Mouse (Mus musculus): ENCODE measurements around the gene Plekhm1.
"Not testable (repeated sequence)": the region's sequence is repeated elsewhere in the genome, so short reads cannot be mapped to it uniquely, and the experiment has no call there.

The Plekhm1 gene

DNA sequence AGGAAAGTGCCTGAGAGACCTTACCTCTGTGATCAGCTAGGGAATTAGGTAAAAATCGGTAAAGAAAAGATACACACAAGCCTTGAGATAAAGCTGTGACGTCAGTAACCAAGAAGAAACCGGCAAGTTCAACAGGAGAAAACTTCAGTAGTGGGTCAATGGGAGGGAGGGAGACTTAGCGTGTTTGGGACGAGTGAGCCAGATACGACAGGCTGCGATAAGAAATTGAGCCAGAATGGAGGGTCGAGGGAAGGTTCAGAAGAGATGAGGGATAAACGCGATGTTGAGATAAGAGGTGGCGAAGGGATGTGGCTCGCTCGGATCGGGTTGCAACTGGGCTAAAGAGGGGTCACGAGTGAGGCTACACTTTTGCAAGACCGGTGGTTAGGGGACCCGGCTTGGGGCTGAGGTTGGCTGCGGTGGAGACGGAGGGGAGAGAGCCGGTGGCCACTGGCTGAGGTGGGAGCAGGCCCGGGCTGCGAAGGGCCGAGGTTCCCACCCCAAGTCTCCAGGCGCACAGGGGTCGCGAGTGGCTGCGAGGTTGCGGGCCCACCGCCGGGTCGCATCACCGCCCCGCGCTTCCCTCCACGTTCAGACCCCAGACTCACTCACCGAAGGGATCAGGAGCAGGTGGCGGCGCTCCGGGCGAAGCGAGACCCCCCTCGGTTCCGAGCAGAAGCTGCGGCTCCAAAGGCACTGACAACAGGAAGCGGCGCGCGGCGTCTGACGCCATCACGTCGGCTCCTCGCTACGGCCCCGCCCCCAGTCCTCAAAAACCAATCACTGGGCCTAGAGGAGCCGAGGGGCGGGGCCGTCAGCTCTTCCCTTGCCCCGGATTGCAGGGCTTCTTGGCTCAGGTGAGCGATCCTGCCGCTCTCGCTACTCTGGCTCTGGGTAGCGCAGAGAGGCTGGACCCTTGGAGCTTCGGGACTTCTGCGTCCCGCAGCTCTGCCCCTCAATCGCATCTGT is at the start of gene Plekhm1:
Gene Plekhm1 (minus strand): TSS at position 707 of the 969 bp plus-strand sequence.
- peak; percentile 85 for DNase-seq (ENCODE audit: low spot score)

DNA sequence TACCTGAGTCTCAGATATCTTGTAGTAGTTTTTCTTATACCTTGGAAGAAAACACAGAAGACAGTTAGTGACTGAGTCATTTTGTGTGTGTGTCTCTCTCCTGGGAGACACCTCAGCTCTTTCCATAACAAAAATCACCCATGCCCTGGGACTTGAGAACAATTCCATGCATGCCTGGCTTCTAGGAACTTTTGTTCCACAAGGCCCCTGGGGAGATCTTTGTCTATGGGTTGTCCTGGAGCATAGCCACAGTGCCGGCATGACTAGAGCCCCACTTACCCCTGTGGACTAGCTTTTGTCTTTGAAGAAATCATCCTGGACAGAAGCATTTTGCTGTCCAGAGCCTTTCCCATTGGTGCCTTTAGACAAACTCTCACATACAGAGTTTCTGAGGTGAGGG is 38.6 kb upstream of the Plekhm1 start:
- not testable (repeated sequence) for DNase-seq (ENCODE audit: low spot score)

DNA sequence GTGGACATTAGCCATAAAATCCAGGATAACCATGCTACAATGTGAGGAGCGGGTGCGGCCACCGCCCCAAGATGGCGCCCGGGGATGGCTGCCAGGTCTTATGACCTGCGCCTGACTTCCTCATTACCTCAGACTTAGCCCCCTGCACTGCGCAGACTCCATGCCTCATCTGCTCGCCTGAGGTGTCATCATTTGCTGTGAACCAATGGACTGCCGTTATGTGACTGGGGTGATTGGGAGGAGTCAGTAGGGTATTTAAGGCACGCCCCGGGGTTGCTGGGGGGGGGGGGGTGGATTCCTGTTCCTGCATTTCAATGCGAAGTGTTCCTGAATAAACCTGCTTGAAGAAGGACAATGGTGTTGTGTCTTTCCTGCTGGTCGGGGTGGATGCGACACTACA is 37.2 kb upstream of the Plekhm1 start:
- DNase-seq (ENCODE audit: low spot score), result not testable (repeated sequence)

DNA sequence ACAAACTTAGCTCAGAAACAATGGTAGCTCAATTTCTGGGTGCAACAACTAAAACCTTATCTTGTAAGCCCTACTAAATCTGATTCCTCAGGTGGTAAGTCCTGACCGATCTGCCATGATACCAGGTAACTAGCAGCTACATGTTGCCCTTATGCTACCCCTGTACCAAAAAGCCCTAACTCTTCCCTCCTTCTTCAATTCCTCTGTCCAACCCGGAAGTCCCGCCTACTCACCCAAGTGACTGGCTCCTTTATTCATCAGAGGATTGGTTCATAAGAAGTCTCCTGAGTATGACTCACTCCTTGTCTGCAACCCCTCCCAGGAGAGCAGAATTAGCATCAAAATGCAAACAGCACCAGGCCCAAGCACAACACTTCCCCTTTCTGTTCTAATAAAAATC is 31.2 kb upstream of the Plekhm1 start:
- DNase-seq (ENCODE audit: low spot score), result no peak

DNA sequence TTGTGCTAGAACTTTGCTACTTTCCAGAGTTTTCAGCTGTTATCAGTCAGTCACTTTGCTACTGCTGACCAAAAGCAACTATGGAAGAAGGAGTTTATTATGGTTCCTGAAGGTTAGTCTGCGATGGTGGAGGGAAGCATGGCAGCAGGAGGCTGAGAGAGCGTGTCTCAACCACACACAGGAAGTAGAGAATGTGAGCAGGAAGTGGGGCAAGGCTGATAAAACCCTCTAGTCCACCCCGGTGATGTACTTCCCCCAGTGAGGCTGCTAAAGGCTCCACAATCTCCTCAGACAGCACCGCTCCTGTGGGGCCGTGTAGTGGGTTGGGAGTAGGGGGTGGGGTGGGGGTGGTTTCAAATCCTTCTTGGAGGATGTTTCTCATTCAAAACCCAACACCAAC is 23.8 kb upstream of the Plekhm1 start:
- DNase-seq (ENCODE audit: low spot score), result no peak

DNA sequence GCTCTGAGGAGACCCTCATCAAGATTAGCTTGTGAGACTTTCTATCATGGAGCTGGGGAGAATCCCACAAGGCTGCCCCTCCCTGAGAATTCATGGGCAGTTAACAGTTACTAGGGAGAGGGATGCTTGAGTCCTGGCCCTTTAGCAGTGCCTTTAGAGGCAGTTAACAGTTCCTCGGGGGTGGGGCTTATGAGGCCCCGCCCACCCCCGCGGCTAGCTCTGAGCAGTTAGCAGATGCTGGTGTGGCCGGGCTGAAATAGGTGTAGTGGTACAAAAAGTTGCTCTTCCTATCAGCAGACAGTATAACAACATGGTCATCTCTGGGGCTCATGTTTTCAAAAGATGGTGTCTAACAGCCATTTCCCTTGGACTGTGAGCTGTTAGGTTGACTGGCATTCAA is 12.5 kb upstream of the Plekhm1 start:
- no peak for DNase-seq (ENCODE audit: low spot score)

DNA sequence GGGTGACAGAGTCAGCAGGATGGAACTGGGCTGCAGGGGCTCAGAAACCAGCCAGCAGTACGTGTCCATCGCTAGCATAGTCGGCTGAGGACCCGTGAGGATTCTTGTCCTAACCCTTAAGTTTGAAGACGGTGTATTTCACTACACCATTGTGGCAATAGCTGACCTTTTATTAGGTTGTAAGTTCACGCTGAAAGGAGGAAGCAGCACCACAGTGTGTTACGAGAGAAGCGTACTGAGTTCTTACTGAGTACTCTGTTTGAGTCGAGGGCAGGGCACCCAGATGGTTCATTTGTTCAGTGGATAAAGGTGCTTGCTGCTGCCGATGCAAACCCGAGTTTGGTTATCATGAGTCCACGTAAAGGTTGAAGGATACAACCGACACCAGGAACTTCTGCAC is 7.2 kb upstream of the Plekhm1 start:
- DNase-seq (ENCODE audit: low spot score), result no peak

DNA sequence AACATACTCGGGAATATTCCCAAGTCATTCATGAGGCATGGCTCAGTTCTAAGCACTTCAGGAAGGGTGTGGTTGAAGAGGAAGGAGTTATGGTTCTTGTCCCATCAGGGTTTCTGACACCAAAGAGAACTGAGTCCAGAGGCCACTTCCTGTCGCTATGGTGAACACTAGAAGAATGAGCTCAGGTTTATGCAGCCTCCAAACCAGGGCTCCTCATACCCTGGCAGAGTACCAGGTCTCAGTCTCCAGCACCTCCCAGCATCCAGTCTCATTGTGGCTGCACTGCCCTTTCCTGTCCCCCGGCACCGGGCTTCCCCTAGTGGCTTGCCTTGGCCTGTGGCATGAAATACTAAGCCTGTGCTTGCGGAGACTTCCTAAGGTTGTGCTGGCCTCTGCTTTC is 6.7 kb upstream of the Plekhm1 start:
- DNase-seq (ENCODE audit: low spot score), result no peak

DNA sequence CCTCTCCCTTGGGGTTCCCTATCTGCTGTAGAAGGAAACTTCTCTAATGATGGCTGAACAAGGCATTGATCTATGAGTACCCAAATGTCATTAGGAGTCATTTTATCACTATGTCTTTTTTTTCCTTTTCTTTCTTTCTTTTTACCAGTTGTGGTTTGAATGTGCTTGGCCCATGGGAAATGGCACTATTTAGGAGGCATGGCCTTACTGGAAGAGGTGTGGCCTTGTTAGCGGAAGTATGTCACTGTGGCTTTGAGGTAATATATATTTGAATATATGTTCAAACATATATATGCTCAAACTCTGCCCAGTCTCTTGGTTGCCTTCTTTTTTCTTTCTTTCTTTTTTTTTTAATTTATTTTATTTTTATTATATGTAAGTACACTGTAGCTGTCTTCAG is 1.0 kb upstream of the Plekhm1 start:
- DNase-seq (ENCODE audit: low spot score), result no peak

DNA sequence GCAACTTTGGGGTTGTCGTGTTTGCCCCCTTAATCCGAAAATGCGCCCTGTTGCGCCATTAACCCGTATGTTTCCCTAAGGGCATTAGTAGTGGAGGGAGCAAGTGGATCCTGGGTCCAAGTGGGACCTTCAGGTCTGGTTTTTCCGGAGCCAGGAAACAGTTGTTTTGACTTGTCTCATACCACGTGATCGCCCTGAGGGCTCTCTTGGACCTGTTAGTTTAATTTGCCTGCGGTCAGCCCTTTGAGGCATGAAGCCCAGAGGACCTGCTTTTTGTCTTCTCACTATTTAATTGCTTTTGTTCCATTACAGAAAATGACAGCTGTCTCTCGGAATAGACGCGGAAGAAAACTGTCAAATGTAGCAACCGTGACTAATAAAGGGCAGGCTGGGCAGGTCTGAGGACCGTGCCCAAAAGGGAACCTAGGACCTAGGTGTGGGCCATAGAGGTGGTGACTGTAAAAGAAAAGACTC is 500 bp upstream of the Plekhm1 start:
- no peak for DNase-seq (ENCODE audit: low spot score)

DNA sequence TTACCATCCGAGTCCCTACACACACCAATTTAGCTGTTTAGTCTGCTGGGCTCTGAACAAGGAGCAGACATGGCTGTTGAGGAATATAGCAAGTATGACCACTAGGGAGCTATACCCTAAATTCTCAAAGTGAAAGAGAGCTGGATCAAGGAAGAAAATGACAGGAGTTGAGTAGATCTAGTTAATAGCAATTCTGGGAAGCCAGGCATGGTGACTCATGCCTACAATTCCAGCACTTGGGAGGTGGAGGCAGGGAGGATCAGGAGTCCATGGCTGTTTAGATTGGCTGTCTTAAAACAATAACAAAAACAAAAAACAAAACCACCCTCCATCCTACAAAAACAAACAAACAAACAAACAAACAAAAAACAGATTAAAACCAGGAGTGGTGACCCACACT is 1.2 kb downstream of the Plekhm1 start:
- DNase-seq (ENCODE audit: low spot score), result no peak

DNA sequence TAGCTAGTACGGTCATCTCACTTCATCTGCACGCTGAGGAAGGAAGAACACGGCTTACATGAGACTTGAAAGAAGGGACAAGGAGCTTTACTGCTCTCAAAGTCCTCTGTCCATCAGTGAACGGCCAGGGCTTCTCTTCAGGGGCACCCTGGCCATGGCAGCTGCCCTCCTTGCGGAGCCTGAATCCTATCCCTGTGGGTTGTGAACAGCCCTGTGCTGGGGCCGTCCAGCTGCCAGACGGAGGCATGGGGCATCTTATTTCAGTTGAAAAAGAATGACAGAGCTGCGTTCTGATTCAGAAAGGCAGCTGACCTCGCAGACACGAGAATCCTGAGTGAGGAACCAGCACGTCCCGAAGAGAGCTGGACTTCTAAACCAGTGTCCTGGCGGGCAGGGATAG is 3.6 kb downstream of the Plekhm1 start:
- DNase-seq (ENCODE audit: low spot score), result no peak

DNA sequence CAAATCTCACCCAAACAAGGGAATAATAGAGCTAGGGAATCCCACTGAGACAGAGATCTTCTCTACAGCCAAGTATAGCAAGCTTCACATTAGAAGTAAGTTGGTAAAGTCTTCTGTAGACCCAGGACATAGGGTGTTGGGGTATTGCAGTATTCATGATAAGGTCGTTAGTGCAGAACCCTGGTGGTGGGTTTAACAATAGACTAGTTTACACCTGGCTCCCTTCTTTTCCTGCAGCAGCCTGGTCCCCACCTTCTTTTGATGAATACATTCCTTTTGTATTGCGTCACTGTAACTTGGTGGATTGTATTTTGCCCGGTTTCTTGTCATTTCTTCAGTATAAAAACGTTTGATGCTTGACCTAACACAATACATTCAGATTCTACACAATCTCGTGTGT is 5.4 kb downstream of the Plekhm1 start:
- not testable (repeated sequence) for DNase-seq (ENCODE audit: low spot score)

DNA sequence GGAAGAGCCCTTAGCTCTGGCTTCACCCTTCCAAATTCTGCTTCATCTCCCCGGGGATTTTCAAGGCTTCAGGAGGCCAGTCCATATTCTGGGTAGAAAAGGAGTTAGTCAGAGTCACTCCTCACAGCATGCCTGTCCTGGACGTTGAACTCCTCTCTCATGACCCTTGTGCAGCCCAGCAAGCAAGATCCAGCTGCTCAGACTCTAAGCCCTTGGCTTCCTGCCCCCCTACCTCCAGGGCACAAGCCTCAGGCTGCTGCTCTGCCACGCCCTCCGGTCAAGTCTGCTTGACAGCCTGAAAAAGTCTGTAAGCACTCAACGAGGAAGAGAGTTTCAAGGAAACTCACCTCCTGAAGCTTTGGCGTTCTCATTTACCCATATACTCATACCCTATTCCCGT is 5.9 kb downstream of the Plekhm1 start:
- no peak for DNase-seq (ENCODE audit: low spot score)

DNA sequence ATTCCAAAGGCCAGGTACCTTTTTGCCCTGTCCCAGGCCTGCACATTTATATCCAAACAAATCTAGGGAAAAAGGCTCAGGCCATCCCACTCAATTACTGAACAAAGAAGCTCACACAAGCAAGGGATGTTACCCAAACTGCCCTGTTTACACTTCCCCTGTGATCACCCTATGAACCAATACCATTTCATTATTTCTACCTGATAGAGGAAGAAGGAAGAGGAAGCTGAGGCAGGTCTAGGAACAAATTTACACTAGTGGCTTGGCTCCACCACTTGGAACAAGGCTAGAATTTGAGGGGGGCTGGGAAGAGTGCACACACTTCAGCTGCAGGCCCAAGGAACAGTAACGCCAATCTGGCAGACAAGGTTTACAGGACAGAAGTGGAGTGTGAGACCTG is 6.7 kb downstream of the Plekhm1 start:
- no peak for DNase-seq (ENCODE audit: low spot score)

DNA sequence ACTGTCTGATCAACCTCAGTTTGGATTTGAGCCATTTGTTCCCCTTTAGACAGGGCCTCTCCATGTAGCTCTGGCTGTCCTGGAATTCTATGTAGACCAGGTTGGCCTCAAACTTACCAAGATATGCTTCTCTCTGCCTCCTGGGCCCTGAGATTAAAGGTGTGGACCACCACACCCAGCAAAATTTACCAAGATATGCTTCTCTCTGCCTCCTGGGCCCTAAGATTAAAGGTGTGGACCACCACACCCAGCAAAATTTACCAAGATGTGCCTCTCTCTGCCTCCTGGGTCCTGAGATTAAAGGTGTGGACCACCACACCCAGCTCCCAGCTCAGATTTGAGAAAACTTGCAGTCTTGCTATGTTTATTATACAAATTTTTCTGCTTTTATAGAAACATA is 7.9 kb downstream of the Plekhm1 start:
- DNase-seq (ENCODE audit: low spot score), result no peak

DNA sequence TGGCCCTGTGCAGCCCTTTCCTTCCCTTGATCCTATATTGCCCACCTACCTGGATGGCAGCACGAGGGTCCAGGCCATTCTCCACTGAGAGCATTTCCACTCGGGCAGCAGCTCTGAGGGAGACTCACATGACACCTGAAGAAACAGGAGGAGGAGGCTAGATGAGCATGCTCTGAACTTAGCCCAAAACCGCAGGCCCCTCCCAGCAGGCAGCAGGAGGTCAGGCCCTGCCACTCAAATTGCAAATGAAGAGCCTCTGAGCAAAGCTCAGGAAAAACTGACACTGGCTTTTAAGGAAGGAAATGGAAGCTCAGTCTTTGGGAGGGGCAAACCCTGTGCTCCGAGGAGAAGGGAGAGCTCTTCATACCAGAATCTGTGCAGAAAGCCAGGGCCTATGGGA is 8.7 kb downstream of the Plekhm1 start:
- no peak for DNase-seq (ENCODE audit: low spot score)

DNA sequence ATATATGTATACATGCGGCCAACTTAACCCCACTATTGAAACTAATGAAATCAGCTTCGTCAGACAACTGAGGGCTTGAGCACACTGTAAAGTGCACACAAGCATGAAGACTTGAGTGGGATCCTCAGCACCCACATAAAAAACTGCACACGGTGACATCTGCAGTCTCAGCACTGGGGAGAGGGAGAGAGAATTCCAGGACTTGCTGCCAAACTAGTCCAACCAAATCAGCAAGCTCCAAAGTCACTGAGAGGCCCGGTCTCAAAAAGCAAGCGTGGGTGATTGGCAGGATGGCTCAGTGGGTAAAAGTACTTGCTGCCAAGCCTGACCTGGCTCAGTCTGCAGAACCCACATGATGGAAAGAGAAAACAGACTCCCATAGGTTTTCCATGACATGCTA is 9.7 kb downstream of the Plekhm1 start:
- DNase-seq (ENCODE audit: low spot score), result no peak

DNA sequence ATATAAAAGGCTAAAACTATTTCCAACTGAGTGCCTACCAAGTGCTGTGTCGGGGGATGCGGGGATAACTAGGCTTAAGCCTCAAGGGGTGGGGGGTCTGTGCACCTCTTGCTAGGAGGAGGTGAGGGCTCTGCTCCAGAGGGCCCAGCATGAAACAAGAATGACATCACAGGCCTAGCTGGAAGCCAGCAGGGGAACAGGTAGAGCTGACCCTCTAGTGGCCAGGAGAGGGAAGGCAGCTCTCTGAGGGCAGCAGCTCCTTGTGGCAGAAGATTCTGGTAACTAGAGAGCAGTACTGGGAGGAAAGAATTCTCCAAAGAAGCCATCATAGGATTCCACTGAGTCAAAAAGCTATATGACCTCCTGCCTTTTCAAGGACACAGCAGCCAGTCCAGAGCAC is 10.3 kb downstream of the Plekhm1 start:
- no peak for DNase-seq (ENCODE audit: low spot score)

DNA sequence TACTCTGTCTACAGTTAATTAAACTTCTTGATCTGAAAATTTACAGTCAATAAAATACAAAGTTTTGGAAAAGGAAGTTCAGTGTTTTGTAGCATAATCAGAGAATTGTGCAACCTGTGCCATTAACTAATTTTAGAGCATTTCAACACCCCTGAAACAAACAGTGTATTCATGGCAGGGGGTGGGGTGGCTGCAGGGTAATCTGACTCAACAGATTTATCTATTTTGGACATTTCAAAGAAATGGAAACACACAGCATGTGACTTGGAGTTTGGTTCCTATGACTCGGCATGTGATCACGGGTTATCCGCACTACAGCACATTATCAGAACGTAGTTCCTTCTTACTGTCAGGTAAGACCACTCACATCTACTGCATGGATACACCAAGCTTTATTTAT is 12.5 kb downstream of the Plekhm1 start:
- no peak for DNase-seq (ENCODE audit: low spot score)

DNA sequence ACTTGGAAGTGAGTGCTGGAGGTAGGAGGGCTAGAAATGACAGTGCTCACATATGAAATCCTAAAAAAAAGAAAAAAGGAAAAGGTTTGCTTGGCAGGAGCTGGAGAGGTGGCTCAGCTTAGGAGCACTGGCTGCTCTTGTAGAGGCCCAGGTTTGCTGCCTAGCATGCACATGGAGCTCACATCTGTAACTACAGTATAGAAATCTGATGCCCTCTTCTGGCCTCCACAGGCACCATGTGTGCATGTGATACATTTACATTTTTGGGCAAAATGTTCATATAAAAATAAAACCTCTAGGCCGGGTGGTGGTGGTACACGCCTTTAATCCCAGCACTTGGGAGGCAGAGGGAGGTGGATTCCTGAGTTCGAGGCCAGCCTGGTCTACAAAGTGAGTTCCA is 13.4 kb downstream of the Plekhm1 start:
- DNase-seq (ENCODE audit: low spot score), result no peak

DNA sequence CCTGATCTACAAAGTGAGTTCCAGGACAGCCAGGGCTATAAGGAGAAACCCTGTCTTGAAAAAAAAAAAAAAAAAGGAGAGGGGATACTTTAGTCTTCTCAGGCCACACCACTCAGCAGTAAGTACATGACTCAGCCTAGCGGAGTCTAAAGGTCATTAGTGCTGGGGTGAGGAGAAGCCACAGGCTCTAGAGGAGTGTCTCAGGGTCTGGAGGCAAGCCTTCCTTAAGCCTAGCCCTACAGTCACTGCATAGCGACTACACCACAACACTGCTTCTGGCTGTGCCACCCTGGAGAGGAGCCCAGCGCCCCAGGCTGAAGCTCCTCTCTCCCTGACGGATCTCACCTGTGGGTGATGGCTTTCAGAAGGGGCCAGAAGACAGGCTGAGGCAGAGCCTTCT is 15.8 kb downstream of the Plekhm1 start:
- DNase-seq (ENCODE audit: low spot score), result no peak

DNA sequence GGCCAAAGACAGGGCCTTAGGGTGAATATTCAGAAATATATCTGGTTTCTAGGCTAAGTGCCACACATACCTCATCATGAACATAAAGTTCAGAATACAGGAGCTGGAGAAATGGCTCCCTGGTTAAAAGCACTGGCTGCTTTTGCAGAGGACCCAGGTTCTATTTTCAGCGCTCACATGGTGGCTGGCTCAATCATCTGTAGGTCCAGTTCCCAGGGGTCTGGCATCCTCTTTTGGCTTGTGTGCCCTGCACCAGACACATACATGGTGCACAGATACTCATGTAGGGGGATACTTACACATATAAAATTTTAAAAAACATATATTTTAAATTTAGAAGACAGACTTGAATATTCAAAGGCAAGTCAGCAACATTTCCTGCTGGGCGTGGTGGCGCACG is 16.3 kb downstream of the Plekhm1 start:
- DNase-seq (ENCODE audit: low spot score), result no peak

DNA sequence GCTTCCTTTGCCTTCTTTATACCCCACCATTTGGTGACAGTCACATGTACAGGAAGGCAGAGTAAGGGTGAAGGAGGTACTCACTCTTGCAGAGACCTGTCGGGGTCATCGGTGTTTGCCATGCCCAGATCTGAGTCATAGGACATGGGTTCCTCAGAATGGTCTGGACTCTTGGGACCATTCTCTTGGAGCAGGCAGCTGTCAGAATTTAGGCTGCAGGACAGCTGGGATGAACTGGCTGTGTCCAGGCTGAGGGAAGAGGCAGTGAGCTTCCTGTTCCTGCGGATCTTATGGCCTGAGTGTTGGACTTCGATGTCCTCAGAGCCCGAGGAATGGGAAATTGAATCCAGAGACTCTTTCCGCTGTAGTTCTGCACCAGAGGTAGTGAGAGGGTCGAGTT is 17.9 kb downstream of the Plekhm1 start:
- DNase-seq (ENCODE audit: low spot score), result no peak

Measured in ovary, postnatal 10 days (tissue).